Mouse (Mus musculus) forebrain, embryonic 13.5 days (tissue): Measurements from ENCODE around the gene Ppme1. TPM values are rescaled to one million over a fixed set of nuclear protein-coding genes. Genes with fewer than 3 reads are reported as not detected.

Experiments
- ATAC-seq: fragments of 200-750 bp; cut with Nextera tagmentation; 2 replicates; pipeline ENCODE4 v1.8.0; 2017
- H3K27ac ChIP-seq: fragments of 300-500 bp; sonication (generic); 2 replicates; pipeline ENCODE4 v1.5.1; 2015; ENCODE audit warnings: inconsistent platforms, mild to moderate bottlenecking, moderate library complexity
- H3K27me3 ChIP-seq: fragments of 300-500 bp; sonication (generic); 2 replicates; pipeline ENCODE4 v1.6.1; 2015; ENCODE audit warnings: mild to moderate bottlenecking, inconsistent platforms
- H3K36me3 ChIP-seq: fragments of 300-500 bp; sonication (generic); 2 replicates; pipeline ENCODE4 v1.6.1; 2015; ENCODE audit warnings: mild to moderate bottlenecking, inconsistent platforms; ENCODE audit not compliant: poor library complexity, severe bottlenecking
- H3K4me1 ChIP-seq: fragments of 300-500 bp; sonication (generic); 2 replicates; pipeline ENCODE4 v1.6.1; 2015; ENCODE audit warnings: inconsistent platforms
- H3K4me2 ChIP-seq: fragments of 300-500 bp; sonication (generic); 2 replicates; pipeline ENCODE4 v1.6.1; 2015; ENCODE audit warnings: inconsistent platforms, mild to moderate bottlenecking, moderate library complexity
- H3K4me3 ChIP-seq: fragments of 300-500 bp; sonication (generic); 2 replicates; pipeline ENCODE4 v1.5.1; 2015; ENCODE audit warnings: mild to moderate bottlenecking, inconsistent platforms
- H3K9ac ChIP-seq: fragments of 300-500 bp; sonication (generic); 2 replicates; pipeline ENCODE4 v1.6.1; 2015; ENCODE audit warnings: mild to moderate bottlenecking, inconsistent platforms
- H3K9me3 ChIP-seq: fragments of 300-500 bp; sonication (generic); replicated peaks from 2 replicates; pipeline ENCODE4 v1.6.1; 2016; ENCODE audit warnings: inconsistent platforms
- WGBS: fragments of 180-500 bp; shearing (Covaris S2); methylation state at CpG from one replicate; pipeline ENCODE4 v1.1.7; 2015; 5-methylcytosine and 5-hydroxymethylcytosine counted together
- polyA plus RNA-seq: library from polyadenylated mRNA; unstranded; fragments of >200 nt; fragmentation: Nextera tagmentation; extraction: Ambion mirVana; gene quantifications from 2 replicates; pipeline ENCODE4 v1.2.1, GENCODE M21; 2015

The Ppme1 gene
- polyA plus RNA-seq, 1 experiment from 2014 or later: 118 TPM

- no peaks in the 10 kb centered on the region for H3K27me3 ChIP-seq
- no peaks in the 10 kb centered on the region for H3K36me3 ChIP-seq
- no peak overlapping the region for H3K27ac ChIP-seq
- H3K4me1 ChIP-seq: no peaks in the 10 kb centered on the region
- H3K9ac ChIP-seq: no peak overlapping the region
- 96% methylated on average over 5 of the region's 5 CpGs for WGBS
- H3K4me2 ChIP-seq: no peak overlapping the region
- no peaks in the 10 kb centered on the region for H3K9me3 ChIP-seq
- ATAC-seq: no peak
- H3K4me3 ChIP-seq: no peak overlapping the region
Measured at GRCm38 (mm10) chr7:100317534-100317933, 54.6 kb downstream of the Ppme1 start.

GRCm38 (mm10) chr7:100316924-100317323 is 55.2 kb downstream of the Ppme1 start:
- 93% methylated on average over 8 of the region's 8 CpGs for WGBS
- ATAC-seq: no peak
- H3K4me3 ChIP-seq: no peak overlapping the region
- H3K9me3 ChIP-seq: no peaks in the 10 kb centered on the region
- H3K9ac ChIP-seq: no peak overlapping the region
- H3K27me3 ChIP-seq: no peaks in the 10 kb centered on the region
- H3K4me1 ChIP-seq: no peaks in the 10 kb centered on the region
- no peak overlapping the region for H3K27ac ChIP-seq
- no peaks in the 10 kb centered on the region for H3K36me3 ChIP-seq
- H3K4me2 ChIP-seq: no peak overlapping the region

DNA sequence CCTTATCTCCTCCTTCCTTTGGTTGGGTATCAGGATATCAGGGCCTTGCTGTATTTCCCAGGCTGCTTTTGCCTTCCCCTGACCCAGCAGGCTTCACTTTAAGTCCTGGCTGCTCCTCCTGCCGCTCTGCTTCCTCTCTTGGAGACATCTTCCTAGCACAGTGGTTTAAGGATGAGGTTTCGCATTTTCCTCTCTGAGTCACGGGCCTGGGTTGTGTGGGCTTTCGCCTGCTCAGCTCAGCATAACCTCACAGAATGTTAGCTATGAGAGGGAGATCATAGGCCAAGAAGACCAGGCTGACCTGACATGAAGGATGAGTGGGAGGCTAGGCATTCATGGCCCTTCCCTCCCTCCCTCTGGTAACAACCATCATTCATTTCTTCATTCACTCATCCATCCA is 59.4 kb downstream of the Ppme1 start:
- Histone ChIP-seq H3K36me3 (no peaks in the 10 kb centered on the region), H3K9me3 (no peaks in the 10 kb centered on the region), H3K4me3 (no peak overlapping the region), H3K27ac (no peak overlapping the region), H3K4me1 (peaks cover 32% of the 10 kb centered on the region), H3K27me3 (no peaks in the 10 kb centered on the region), H3K4me2 (no peak overlapping the region), H3K9ac (no peak overlapping the region)
- 91% methylated on average over 4 of the region's 4 CpGs for WGBS
- no peak for ATAC-seq

GRCm38 (mm10) chr7:100310290-100310689 is 61.8 kb downstream of the Ppme1 start:
- no peak for ATAC-seq
- Histone ChIP-seq H3K27ac (peak overlapping the region; percentile 75; the same call in 1 of the 2 replicates), H3K27me3 (no peaks in the 10 kb centered on the region)

DNA sequence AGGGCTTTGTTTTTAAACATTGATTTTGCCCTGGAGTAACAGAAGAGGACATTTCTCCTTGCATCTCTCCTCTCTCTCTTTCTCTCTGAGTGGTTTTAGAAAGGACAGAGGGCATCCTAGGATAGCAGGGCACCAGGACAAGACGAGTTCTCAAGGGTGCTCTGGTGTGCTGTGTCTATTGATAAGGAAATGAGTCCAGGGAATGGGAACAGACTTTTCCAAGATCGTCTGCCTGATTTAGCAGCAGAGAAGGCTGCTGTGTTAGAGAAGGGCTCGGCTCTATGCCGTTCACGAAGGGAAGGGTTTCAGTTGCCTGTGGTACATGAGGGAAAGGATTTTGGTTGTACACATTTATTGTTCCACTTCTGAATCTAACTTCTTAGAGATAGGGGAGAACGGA is 62.4 kb downstream of the Ppme1 start:
- Histone ChIP-seq H3K9me3 (no peaks in the 10 kb centered on the region), H3K4me3 (no peak overlapping the region), H3K27ac (peak overlapping the region; percentile 75), H3K36me3 (no peaks in the 10 kb centered on the region), H3K4me2 (no peak overlapping the region), H3K27me3 (no peaks in the 10 kb centered on the region), H3K4me1 (peaks cover 37% of the 10 kb centered on the region), H3K9ac (0 out of 2 replicates have a peak overlapping the region, but pooled peaks have one; percentile 3)
- ATAC-seq: no peak
- WGBS: 31% methylated on average over 6 of the region's 6 CpGs

More at GRCm38 (mm10) chr7:100310290-100310689, 61.8 kb downstream of the Ppme1 start:
- H3K9ac ChIP-seq: 0 out of 2 replicates have a peak overlapping the region, but pooled peaks have one; percentile 3
- WGBS: 76% methylated on average over 12 of the region's 12 CpGs
- no peaks in the 10 kb centered on the region for H3K36me3 ChIP-seq
- no peak overlapping the region for H3K4me3 ChIP-seq
- no peak overlapping the region for H3K4me2 ChIP-seq
- no peaks in the 10 kb centered on the region for H3K9me3 ChIP-seq
- H3K4me1 ChIP-seq: peaks cover 37% of the 10 kb centered on the region

DNA sequence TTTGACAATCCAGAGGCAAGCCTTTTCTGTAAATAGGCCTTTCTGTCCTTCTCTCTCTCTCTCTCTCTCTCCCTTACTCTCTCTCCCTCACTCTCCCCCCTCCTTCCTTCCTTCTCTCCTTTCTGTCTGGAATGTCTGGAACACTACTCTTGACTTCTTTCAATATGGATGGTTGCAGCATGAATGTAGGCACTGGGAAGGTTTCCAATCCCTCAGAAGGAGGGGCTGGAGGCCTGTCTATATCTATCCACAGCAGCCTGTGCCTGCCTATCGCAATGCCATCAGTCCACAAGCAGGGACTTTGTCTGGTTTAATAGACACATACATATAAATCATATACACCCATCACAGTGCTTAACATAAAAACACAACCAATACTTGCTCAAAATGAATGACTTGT is 62.9 kb downstream of the Ppme1 start:
- 30% methylated on average over 1 of the region's 1 CpGs for WGBS
- Histone ChIP-seq H3K9ac (no peak overlapping the region), H3K4me1 (peaks cover 37% of the 10 kb centered on the region), H3K9me3 (no peaks in the 10 kb centered on the region), H3K36me3 (no peaks in the 10 kb centered on the region), H3K4me3 (no peak overlapping the region), H3K27ac (peak overlapping the region; percentile 75; the same call in 1 of the 2 replicates), H3K4me2 (no peak overlapping the region), H3K27me3 (no peaks in the 10 kb centered on the region)
- peak; percentile 68; the same call in 1 of the 2 replicates for ATAC-seq

DNA sequence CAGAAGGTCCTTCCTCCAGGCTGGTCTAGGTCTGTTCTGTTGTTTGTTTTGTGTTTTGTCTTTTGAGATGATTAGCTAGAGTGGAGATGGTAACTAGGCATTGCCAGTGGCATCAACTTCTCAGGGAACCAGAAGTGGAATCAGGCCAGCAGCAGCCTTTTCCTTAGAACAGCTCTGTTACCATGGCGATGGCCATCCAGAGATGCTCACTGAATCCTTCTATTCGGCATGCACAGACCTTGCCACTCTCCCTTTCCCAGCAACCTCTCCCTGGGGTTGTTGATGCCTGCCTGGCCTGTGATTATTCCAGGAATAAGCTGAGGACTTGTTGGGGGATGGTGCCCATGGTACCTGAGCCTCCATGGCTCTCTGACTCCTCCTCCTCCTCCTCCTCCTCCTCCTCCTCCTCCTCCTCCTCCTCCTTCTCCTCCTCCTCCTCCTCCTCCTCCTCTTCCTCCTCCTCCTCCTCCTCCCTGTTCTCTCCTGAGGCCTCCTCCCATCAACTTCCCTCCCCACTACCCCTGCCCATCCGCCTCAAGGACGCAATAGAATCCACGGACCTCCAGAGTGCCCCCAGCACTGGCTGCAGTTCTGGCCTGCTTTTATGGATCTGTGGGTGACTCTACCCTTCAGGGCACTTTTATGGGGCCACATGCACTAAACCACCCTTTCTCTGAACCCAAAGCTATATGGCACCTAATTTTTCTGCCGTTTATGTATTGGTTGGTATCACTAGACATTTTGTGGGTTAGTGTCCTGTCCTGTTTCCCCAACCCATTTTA is 64.0 kb downstream of the Ppme1 start:
- H3K4me1 ChIP-seq: peaks cover 37% of the 10 kb centered on the region

GRCm38 (mm10) chr7:100305894-100306293 is 66.2 kb downstream of the Ppme1 start:
- peaks cover 34% of the 10 kb centered on the region for H3K4me1 ChIP-seq
- ATAC-seq: no peak
- H3K27me3 ChIP-seq: no peaks in the 10 kb centered on the region
- H3K9ac ChIP-seq: no peak overlapping the region
- no peaks in the 10 kb centered on the region for H3K36me3 ChIP-seq
- no peaks in the 10 kb centered on the region for H3K9me3 ChIP-seq
- no peak overlapping the region for H3K27ac ChIP-seq
- H3K4me3 ChIP-seq: no peak overlapping the region
- H3K4me2 ChIP-seq: no peak overlapping the region
- WGBS: 91% methylated on average over 9 of the region's 9 CpGs

More for the DNA sequence above, 64.0 kb downstream of the Ppme1 start:
- Histone ChIP-seq H3K36me3 (no peaks in the 10 kb centered on the region), H3K9me3 (no peaks in the 10 kb centered on the region), H3K9ac (no peak overlapping the region), H3K27ac (peak overlapping the region; percentile 75), H3K4me3 (no peak overlapping the region), H3K27me3 (no peaks in the 10 kb centered on the region), H3K4me2 (no peak overlapping the region)
- ATAC-seq: peak; percentile 90
- WGBS: 55% methylated on average over 6 of the region's 6 CpGs

GRCm38 (mm10) chr7:100302316-100302715 is 69.8 kb downstream of the Ppme1 start:
- Histone ChIP-seq H3K4me2 (no peak overlapping the region), H3K4me1 (peaks cover 1% of the 10 kb centered on the region; the same call in 1 of the 2 replicates), H3K4me3 (no peak overlapping the region), H3K36me3 (no peaks in the 10 kb centered on the region), H3K27ac (no peak overlapping the region), H3K27me3 (no peaks in the 10 kb centered on the region), H3K9ac (no peak overlapping the region), H3K9me3 (no peaks in the 10 kb centered on the region)
- 65% methylated on average over 4 of the region's 4 CpGs for WGBS
- ATAC-seq: no peak

GRCm38 (mm10) chr7:100301390-100301789 is 70.7 kb downstream of the Ppme1 start:
- H3K9me3 ChIP-seq: no peaks in the 10 kb centered on the region
- H3K4me2 ChIP-seq: no peak overlapping the region
- no peaks in the 10 kb centered on the region for H3K36me3 ChIP-seq
- H3K4me3 ChIP-seq: no peak overlapping the region
- H3K9ac ChIP-seq: no peak overlapping the region
- no peaks in the 10 kb centered on the region for H3K4me1 ChIP-seq
- WGBS: 76% methylated on average over 3 of the region's 3 CpGs
- H3K27me3 ChIP-seq: no peaks in the 10 kb centered on the region
- no peak for ATAC-seq
- no peak overlapping the region for H3K27ac ChIP-seq

GRCm38 (mm10) chr7:100298861-100299510 is 73.1 kb downstream of the Ppme1 start:
- H3K27ac ChIP-seq: no peak overlapping the region
- H3K4me2 ChIP-seq: no peak overlapping the region
- no peak overlapping the region for H3K4me3 ChIP-seq
- no peaks in the 10 kb centered on the region for H3K4me1 ChIP-seq
- no peaks in the 10 kb centered on the region for H3K9me3 ChIP-seq
- H3K9ac ChIP-seq: no peak overlapping the region
- 76% methylated on average over 14 of the region's 14 CpGs for WGBS
- no peaks in the 10 kb centered on the region for H3K27me3 ChIP-seq
- no peaks in the 10 kb centered on the region for H3K36me3 ChIP-seq
- no peak for ATAC-seq

- no peaks in the 10 kb centered on the region for H3K9me3 ChIP-seq
- H3K27ac ChIP-seq: no peak overlapping the region
- H3K9ac ChIP-seq: no peak overlapping the region
- H3K27me3 ChIP-seq: no peaks in the 10 kb centered on the region
- no peak for ATAC-seq
- no peaks in the 10 kb centered on the region for H3K4me1 ChIP-seq
- no peaks in the 10 kb centered on the region for H3K36me3 ChIP-seq
- H3K4me3 ChIP-seq: no peak overlapping the region
- WGBS: 90% methylated on average over 6 of the region's 6 CpGs
- H3K4me2 ChIP-seq: no peak overlapping the region
Measured at GRCm38 (mm10) chr7:100296699-100297098, 75.4 kb downstream of the Ppme1 start.
